Mouse (Mus musculus) ES-Bruce4 (cell line): ENCODE results near the gene Ccdc169. TPM values are rescaled to one million over a fixed set of nuclear protein-coding genes. Genes with fewer than 3 reads are reported as not detected.
A peak's percentile ranks its signal among the peaks of the same experiment; 100 is the strongest.

Experiments
- H3K27ac ChIP-seq: 2 replicates; pipeline ENCODE4 v1.5.1; 2012; ENCODE audit warnings: low read length, inconsistent platforms; ENCODE audit not compliant: insufficient read depth
- H3K27me3 ChIP-seq: 2 replicates; pipeline ENCODE4 v1.6.1; 2012; ENCODE audit warnings: mild to moderate bottlenecking, low read length, inconsistent platforms; ENCODE audit not compliant: control insufficient read depth, poor library complexity, insufficient read depth, severe bottlenecking
- H3K36me3 ChIP-seq: 2 replicates; pipeline ENCODE4 v1.6.1; 2012; ENCODE audit warnings: inconsistent platforms, mild to moderate bottlenecking, low read length, moderate library complexity; ENCODE audit not compliant: control insufficient read depth, poor library complexity, insufficient read depth, severe bottlenecking
- H3K4me1 ChIP-seq: one replicate; pipeline ENCODE4 v1.8.1; 2011; ENCODE audit warnings: low read length; ENCODE audit not compliant: control insufficient read depth, insufficient read depth
- H3K4me3 ChIP-seq: 2 replicates; pipeline ENCODE4 v1.5.1; 2011; ENCODE audit warnings: low read depth, mild to moderate bottlenecking, low read length
- H3K9ac ChIP-seq: 2 replicates; pipeline ENCODE4 v1.6.1; 2012; ENCODE audit warnings: low read depth, mild to moderate bottlenecking, inconsistent platforms; ENCODE audit not compliant: poor library complexity, severe bottlenecking
- H3K9me3 ChIP-seq: replicated peaks from 2 replicates; pipeline ENCODE4 v1.6.1; 2012; ENCODE audit warnings: mild to moderate bottlenecking, low read length, inconsistent platforms; ENCODE audit not compliant: control insufficient read depth, poor library complexity, insufficient read depth, severe bottlenecking
- CTCF ChIP-seq: IDR thresholded peaks from one replicate; pipeline ENCODE4 v1.8.1; 2011; ENCODE audit warnings: low read depth, low read length
- EP300 ChIP-seq: IDR thresholded peaks from 2 replicates; pipeline ENCODE4 v1.6.1; 2011; ENCODE audit warnings: low read depth, low read length; ENCODE audit not compliant: insufficient read depth
- POLR2A ChIP-seq: IDR thresholded peaks from one replicate; pipeline ENCODE4 v1.8.1; 2011; ENCODE audit warnings: low read length; ENCODE audit not compliant: insufficient read depth
- polyA plus RNA-seq: library from polyadenylated mRNA; stranded (reverse); fragments of >200 nt; gene quantifications from 2 replicates; pipeline ENCODE4 v1.2.4, GENCODE M21; 2011; ENCODE audit warnings: low read depth; ENCODE audit not compliant: missing spikeins, insufficient read depth, insufficient read length

Ccdc169 gene
- polyA plus RNA-seq, 1 experiment: 0.27 TPM

DNA sequence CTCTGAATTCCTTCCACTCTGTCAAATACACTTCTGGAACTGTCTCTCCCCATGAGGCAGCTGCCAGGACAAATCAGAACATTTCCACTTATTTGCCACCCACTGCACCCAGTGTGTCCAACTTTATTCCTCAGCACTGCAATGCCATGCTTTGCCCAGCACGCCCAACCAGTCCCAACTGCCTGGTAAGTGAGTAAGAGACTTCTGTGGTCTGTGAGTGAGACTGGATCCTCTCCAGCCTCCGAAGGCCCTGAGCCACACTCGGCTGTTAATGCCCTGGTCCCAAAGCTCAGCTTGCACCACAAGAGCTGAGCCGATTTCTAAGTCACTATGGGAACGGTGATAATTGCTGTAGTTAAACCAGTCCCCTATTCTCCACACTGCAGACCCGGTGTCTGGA lies 70.5 kb downstream of the Ccdc169 start:
- H3K27ac ChIP-seq: no peak overlapping the region
- no peaks in the 10 kb centered on the region for H3K36me3 ChIP-seq
- TF ChIP-seq CTCF: no peak
- no peak for TF ChIP-seq POLR2A
- no peak for TF ChIP-seq EP300
- no peaks in the 10 kb centered on the region for H3K9me3 ChIP-seq
- H3K4me1 ChIP-seq: no peaks in the 10 kb centered on the region
- H3K9ac ChIP-seq: no peak overlapping the region
- H3K27me3 ChIP-seq: no peaks in the 10 kb centered on the region
- no peak overlapping the region for H3K4me3 ChIP-seq

DNA sequence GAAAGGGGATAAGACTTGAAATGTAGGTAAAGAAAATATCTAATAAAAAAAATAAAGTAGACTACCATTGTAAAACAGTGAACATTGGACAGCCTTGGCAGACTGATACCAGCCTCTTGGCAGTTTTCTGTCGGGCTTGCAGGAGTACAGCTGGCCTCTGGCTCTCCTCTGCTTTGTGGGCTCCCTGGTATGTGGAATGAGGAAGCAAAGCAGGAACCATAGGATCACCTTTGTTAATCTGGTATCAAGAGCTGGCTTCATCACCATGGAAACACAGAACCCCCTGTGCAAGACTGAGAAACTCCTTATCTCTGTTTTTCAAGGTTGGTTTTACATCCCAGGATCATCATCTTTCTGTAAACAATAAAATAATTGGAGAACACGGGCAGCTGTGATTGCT lies 75.1 kb downstream of the Ccdc169 start:
- no peaks in the 10 kb centered on the region for H3K36me3 ChIP-seq
- H3K4me3 ChIP-seq: no peak overlapping the region
- H3K9me3 ChIP-seq: no peaks in the 10 kb centered on the region
- H3K9ac ChIP-seq: no peak overlapping the region
- TF ChIP-seq EP300 (no peak), CTCF (no peak), POLR2A (no peak)
- no peaks in the 10 kb centered on the region for H3K27me3 ChIP-seq
- no peaks in the 10 kb centered on the region for H3K4me1 ChIP-seq
- H3K27ac ChIP-seq: no peak overlapping the region

- no peak overlapping the region for H3K4me3 ChIP-seq
- H3K9me3 ChIP-seq: no peaks in the 10 kb centered on the region
- no peak overlapping the region for H3K27ac ChIP-seq
- no peaks in the 10 kb centered on the region for H3K4me1 ChIP-seq
- H3K36me3 ChIP-seq: no peaks in the 10 kb centered on the region
- H3K27me3 ChIP-seq: no peaks in the 10 kb centered on the region
- H3K9ac ChIP-seq: no peak overlapping the region
- TF ChIP-seq POLR2A (no peak), CTCF (no peak), EP300 (no peak)
These were observed 76.6 kb downstream of the Ccdc169 start for GRCm38 (mm10) chr3:55213785-55214184.

DNA sequence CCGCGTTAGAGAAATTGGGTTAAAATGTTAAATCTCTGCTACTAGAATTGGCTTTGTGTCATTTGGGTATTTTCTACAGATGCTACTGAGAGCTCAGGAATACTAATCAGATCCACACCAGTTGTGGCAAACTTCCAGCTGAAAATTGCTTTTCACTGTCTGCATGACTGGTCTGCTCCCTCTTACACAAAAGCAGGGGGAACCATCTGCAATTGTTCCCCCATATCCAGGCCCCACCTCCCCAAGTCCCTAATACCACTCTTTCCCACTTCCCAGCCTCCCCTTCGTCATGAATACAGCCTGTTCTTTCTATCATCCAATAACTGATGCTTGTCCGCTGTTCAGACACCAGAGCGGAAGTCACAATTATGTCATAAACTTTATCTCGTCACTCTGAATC lies 77.3 kb downstream of the Ccdc169 start:
- Histone ChIP-seq H3K4me3 (no peak overlapping the region), H3K9ac (no peak overlapping the region), H3K9me3 (no peaks in the 10 kb centered on the region), H3K27ac (no peak overlapping the region), H3K36me3 (no peaks in the 10 kb centered on the region), H3K27me3 (no peaks in the 10 kb centered on the region), H3K4me1 (no peaks in the 10 kb centered on the region)
- no peak for TF ChIP-seq POLR2A
- no peak for TF ChIP-seq CTCF
- no peak for TF ChIP-seq EP300

GRCm38 (mm10) chr3:55222502-55222901 lies 85.4 kb downstream of the Ccdc169 start:
- Histone ChIP-seq H3K4me1 (no peaks in the 10 kb centered on the region), H3K27ac (no peak overlapping the region), H3K36me3 (no peaks in the 10 kb centered on the region), H3K9ac (no peak overlapping the region), H3K4me3 (no peak overlapping the region), H3K27me3 (no peaks in the 10 kb centered on the region), H3K9me3 (no peaks in the 10 kb centered on the region)
- TF ChIP-seq CTCF (peak; percentile 31), POLR2A (no peak)

Other genes starting within 250 kb of the Ccdc169 start
- 0.53 and 1.0 TPM in 2 replicates for gene Sertm1, start 221.5 kb upstream of the Ccdc169 start, polyA plus RNA-seq
- 1.7 and 3.6 TPM in 2 replicates for gene Ccna1, start 81.8 kb upstream of the Ccdc169 start, polyA plus RNA-seq
- 44.6 and 51.2 TPM in 2 replicates for gene Spg20, start 25.2 kb upstream of the Ccdc169 start, polyA plus RNA-seq
- 3.6 and 3.8 TPM in 2 replicates for gene Sohlh2, start 44.7 kb downstream of the Ccdc169 start, polyA plus RNA-seq
- 1.3 and 2.3 TPM in 2 replicates for gene Dclk1, start 105.0 kb downstream of the Ccdc169 start, polyA plus RNA-seq